Mouse (Mus musculus) neutrophil, adult 59 days (primary cell): Measurements from ENCODE around the gene Gm13420. TPM values are rescaled to one million over a fixed set of nuclear protein-coding genes. Genes with fewer than 3 reads are reported as not detected.

ENCODE experiments used
- total RNA-seq, 2 experiments: library from RNA; stranded (reverse); gene quantifications; 1 replicate in 1 of 2; 2 replicates in 1 of 2; pipeline ENCODE4 v1.2.4; 2023

The Gm13420 gene
- total RNA-seq, result not detected

DNA sequence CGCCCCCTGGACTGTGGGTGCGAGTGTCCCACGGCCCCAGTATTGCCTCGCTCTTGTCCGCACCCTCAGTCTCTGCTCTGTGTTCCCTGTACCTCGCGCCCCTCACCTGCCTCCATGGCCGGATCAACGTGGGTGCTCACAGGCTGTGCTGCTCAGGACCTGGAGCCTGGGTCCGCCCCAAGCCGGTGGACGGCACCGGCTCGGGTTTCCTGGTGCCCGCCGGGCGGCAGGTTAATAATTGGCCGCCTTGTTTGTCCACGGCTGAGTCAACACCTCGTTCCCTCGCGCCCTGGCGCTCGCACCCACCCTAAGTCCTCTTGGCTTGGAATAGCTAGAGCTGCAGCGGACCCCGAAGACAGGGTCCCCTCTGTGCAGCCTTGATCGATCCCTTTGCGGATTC, at the start of gene Gm13420:
TSS of gene Gm13420 (minus strand) at position 189 of the 400 bp plus-strand sequence.

DNA sequence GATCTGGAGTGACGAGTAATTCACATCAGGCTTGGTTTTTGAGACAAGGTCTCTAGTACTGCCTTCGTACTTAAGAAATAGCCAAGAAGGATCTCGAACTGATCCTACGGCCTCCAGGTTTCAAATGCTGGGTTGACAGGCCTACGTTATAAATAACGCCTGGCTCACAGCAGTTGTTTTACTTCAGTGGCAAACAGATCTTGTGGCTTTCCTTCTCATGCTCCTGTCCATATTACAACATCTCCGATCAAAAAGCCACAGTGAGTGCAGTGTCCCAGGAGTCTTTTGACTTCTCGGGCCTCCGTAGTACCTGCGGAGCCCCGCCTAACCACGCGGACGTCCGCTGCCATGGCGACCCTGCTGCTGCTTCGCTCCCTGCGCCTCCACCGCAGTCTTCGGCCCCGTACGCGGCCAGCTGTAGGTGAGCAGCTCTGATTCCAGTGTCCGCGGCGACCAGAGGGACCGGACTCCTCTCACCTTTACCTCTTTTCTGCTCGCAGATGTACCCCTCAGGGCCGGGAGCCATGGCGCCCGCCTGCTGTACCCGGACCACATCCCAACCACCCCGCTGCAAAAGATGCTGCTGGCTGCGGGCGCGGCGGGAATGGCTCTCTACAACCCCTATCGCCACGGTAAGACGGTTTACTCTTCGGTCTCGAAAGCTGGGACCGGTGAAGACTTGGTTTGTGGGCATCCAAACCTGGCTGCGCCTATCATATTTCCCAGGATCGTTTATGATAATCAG, 36.6 kb upstream of the Gm13420 start, which contains the start of gene Trub2:
TSS of gene Trub2 (minus strand) at position 566 of the 745 bp plus-strand sequence.

DNA sequence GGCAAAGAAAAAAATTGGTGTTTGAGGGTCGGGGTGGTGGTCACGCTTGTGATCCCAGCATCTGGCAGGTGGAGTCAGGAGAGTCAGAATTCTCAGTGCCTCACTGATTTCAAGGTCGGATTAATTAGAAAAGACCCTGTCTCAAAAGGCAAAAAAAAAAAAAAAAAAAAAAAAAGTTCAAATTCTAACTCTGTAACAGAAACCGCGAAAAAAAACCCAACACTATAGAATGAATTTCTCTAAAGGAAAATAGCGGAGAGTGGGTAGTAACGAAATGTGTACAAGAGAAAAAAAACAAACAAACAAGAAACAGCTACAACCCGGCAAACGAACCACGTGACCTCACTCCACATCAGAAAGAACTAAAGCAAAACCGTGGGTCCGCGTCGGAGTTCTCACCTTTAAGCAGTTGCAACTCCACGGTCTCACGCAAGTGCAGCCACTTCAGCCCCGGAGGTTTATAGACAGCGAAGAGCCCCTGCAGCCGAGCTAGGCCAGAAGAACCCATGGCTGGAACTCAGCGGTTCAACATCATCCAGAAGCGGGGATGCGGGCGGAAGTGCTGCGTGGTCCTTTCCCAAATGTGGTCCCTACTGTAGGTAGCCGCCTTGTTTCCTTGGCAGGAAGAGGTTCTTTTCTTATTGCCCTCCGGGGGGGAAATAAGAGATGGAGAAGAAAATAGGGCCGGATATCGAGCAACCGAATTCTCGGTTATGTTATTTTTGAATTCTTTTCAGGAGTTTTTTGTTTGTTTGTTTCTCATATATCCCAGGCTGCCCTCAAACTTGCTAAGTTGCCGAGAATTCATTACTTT, 35.8 kb upstream of the Gm13420 start, which contains the start of gene Coq4:
TSS of gene Coq4 (plus strand) at position 390 of the 814 bp plus-strand sequence.

Other genes starting within 250 kb of the Gm13420 start
- 10 to 100 TPM; 51.8 to 56.6 TPM for gene Rapgef1, start 132.0 kb downstream of the Gm13420 start, total RNA-seq
- gene Gm13547, start 7.6 kb upstream of the Gm13420 start, total RNA-seq, result not detected
- 10 to 100 TPM; 13.6 to 15.1 TPM for gene Coq4, start 35.8 kb upstream of the Gm13420 start, total RNA-seq
- gene Trub2, start 36.8 kb upstream of the Gm13420 start, total RNA-seq, result 10 to 100 TPM; 45.8 to 47.7 TPM
- gene Slc27a4, start 50.9 kb upstream of the Gm13420 start, total RNA-seq, result 100 to 1,000 TPM; 160 to 168 TPM
- 10 to 100 TPM; 20.3 to 22.1 TPM for gene Urm1, start 68.4 kb upstream of the Gm13420 start, total RNA-seq
- gene Cercam, start 117.5 kb upstream of the Gm13420 start, total RNA-seq, result 1 to 10 TPM; 4.8 to 6.9 TPM
- gene Odf2, start 137.5 kb upstream of the Gm13420 start, total RNA-seq, result 10 to 100 TPM; 77.2 to 94.1 TPM
- 10 to 100 TPM; 31.0 to 34.2 TPM for gene Gle1, start 183.7 kb upstream of the Gm13420 start, total RNA-seq
- 100 to 1,000 TPM; 184 to 197 TPM for gene Sptan1, start 213.9 kb upstream of the Gm13420 start, total RNA-seq